Mouse (Mus musculus) bone marrow macrophage, adult 2 months (primary cell): ENCODE measurements at regions not wholly inside any gene's neighbourhood (a gene's known extent, or its start where the extent isn't known, plus 50 kb on each side); places are given as distances from the start of the nearest gene placed in this dataset.

Experiments
- CTCF ChIP-seq: IDR thresholded peaks from 2 replicates; pipeline ENCODE4 v1.5.1; 2012; ENCODE audit warnings: low read depth, mild to moderate bottlenecking, low read length, moderate library complexity
- POLR2A ChIP-seq: IDR thresholded peaks from 2 replicates; pipeline ENCODE4 v1.6.1; 2012; ENCODE audit warnings: mild to moderate bottlenecking, low read depth, low read length, borderline replicate concordance

DNA sequence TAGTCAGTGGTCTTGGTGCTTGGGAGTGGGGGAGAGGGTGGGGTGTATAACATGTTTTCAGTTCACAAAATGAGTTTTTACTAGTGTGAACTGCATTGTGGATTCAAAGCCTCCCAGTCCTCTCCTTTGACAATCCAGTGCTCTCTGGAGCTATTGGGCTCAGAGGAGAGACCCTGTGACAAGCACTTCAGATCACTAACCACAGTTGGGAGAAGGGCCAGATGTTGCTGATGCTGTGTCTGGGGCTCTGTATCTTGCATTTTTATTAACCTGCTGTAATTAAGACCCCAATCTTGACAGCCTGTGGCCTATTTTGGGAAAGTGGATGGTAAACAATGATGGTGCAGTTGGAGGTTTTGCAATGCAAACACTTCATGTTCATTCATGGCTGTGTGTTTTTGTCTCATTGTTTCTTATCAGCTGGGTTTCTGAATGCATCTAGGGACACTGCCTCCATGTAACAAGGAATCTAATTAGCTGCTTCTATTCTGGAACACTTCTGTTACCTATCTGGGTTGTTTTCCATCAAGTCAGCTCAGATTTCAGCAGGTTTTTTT lies 320.0 kb upstream of the Ift57 start:
- TF ChIP-seq CTCF (no peak), POLR2A (no peak)
